Mouse (Mus musculus): ENCODE data around the gene Sult2b1.
A peak's percentile ranks its signal among the peaks of the same experiment; 100 is the strongest.

DNA sequence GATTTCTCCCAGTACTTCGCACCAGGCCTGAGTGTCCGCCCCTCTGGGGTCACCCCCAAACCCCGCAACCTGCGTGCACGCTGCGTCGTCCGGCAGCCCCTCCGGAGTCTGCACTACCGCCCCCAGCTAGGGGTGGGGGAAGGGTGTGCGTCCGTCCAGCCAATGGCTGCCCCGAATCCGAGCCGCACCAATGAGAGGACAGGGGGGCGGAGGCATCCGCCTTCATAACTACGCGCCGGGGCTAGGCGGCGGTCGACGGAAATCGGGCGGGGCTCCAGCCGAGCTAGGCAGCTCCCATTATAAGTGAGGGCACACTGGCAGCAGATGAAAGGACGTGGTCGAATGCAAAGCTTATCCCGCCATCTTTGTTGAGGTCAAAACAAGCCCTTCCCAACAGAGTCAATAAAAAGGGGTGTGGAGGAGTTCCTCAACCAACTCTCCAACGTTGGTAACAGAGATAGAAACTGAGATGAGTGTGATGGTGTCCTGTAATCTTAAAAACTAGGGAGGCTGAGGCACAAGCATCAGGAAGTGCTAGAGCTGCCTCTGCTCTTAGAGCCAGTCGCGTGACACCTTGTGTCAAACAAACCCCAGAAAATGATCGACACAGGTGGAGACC, 69.3 kb downstream of the Sult2b1 start, which contains the start of gene Rpl18:
- no peak for TF ChIP-seq TAL1 (IDR thresholded peaks at IDR 0.05; ENCODE audit: low read length)
- peak; percentile 46; the same call in 1 of the 2 replicates for TF ChIP-seq GATA1 (IDR thresholded peaks at IDR 0.05; ENCODE audit: low read length)
